Mouse (Mus musculus): Measurements from ENCODE around the gene Tpcn2. TPM values are rescaled to one million over a fixed set of nuclear protein-coding genes. Genes with fewer than 3 reads are reported as not detected.

Tpcn2 gene
- polyA plus RNA-seq, 1 experiment from 2014 or later: 2.3 TPM

- TF ChIP-seq CTCF (IDR thresholded peaks at IDR 0.05; ENCODE audit: low read depth) (no peak), EP300 (IDR thresholded peaks at IDR 0.05; ENCODE audit: low read depth) (no peak)
- no peak overlapping the region for H3K4me2 ChIP-seq (ENCODE audit: low read depth, low read length)
- H3K27me3 ChIP-seq (ENCODE audit: insufficient read depth, low read length): no peaks in the 10 kb centered on the region
- WGBS (ENCODE audit: insufficient replicate concordance): 43% methylated on average over 3 of the region's 3 CpGs
- H3K9me3 ChIP-seq (ENCODE audit: low read length): no peaks in the 10 kb centered on the region
- no peaks in the 10 kb centered on the region for H3K4me1 ChIP-seq (ENCODE audit: insufficient read depth)
- no peak overlapping the region for H3K27ac ChIP-seq (ENCODE audit: low read depth)
- no peaks in the 10 kb centered on the region for H3K36me3 ChIP-seq (replicated peaks; ENCODE audit: insufficient read depth, low read length)
- H3K4me3 ChIP-seq (ENCODE audit: low read depth, low read length): no peak overlapping the region
- no peak overlapping the region for H3K9ac ChIP-seq (replicated peaks)
- DNase-seq (no peak), ATAC-seq (no peak)
These were observed 35.7 kb upstream of the Tpcn2 start for GRCm38 (mm10) chr7:145319481-145319880.

GRCm38 (mm10) chr7:145317522-145317921 is 33.7 kb upstream of the Tpcn2 start:
- no peak overlapping the region for H3K9ac ChIP-seq (replicated peaks)
- H3K4me2 ChIP-seq (ENCODE audit: low read depth, low read length): no peak overlapping the region
- ATAC-seq: no peak
- no peak for TF ChIP-seq CTCF (IDR thresholded peaks at IDR 0.05; ENCODE audit: low read depth)
- no peaks in the 10 kb centered on the region for H3K36me3 ChIP-seq (replicated peaks; ENCODE audit: insufficient read depth, low read length)
- H3K27ac ChIP-seq (ENCODE audit: low read depth): no peak overlapping the region
- no peak overlapping the region for H3K4me3 ChIP-seq (ENCODE audit: low read depth, low read length)
- H3K9me3 ChIP-seq (ENCODE audit: low read length): no peaks in the 10 kb centered on the region
- H3K27me3 ChIP-seq (ENCODE audit: insufficient read depth, low read length): no peaks in the 10 kb centered on the region
- no peak for DNase-seq
- no peaks in the 10 kb centered on the region for H3K4me1 ChIP-seq (ENCODE audit: insufficient read depth)
- WGBS (ENCODE audit: insufficient replicate concordance): 49% methylated on average over 4 of the region's 4 CpGs

GRCm38 (mm10) chr7:145314785-145315411 is 31.1 kb upstream of the Tpcn2 start, which contains the start of gene Mrgprd:
Gene Mrgprd (plus strand): TSS chr7:145314835.
- no peaks in the 10 kb centered on the region for H3K36me3 ChIP-seq (replicated peaks; ENCODE audit: insufficient read depth, low read length)
- H3K4me3 ChIP-seq (ENCODE audit: low read depth, low read length): no peak within 1 kb of the TSS
- no peaks in the 10 kb centered on the region for H3K9me3 ChIP-seq (ENCODE audit: low read length)
- TF ChIP-seq EP300 (IDR thresholded peaks at IDR 0.05; ENCODE audit: low read depth): no peak
- TF ChIP-seq CTCF (IDR thresholded peaks at IDR 0.05; ENCODE audit: low read depth): no peak
- H3K4me1 ChIP-seq (ENCODE audit: insufficient read depth): no peaks in the 10 kb centered on the region
- ATAC-seq (no peak), DNase-seq (no peak)
- no peaks in the 10 kb centered on the region for H3K27me3 ChIP-seq (ENCODE audit: insufficient read depth, low read length)
- WGBS (ENCODE audit: insufficient replicate concordance): 84% methylated on average over 6 of the region's 6 CpGs
- H3K9ac ChIP-seq (replicated peaks): no peak within 1 kb of the TSS
- no peak within 1 kb of the TSS for H3K4me2 ChIP-seq (ENCODE audit: low read depth, low read length)
- H3K27ac ChIP-seq (ENCODE audit: low read depth): no peak within 1 kb of the TSS

DNA sequence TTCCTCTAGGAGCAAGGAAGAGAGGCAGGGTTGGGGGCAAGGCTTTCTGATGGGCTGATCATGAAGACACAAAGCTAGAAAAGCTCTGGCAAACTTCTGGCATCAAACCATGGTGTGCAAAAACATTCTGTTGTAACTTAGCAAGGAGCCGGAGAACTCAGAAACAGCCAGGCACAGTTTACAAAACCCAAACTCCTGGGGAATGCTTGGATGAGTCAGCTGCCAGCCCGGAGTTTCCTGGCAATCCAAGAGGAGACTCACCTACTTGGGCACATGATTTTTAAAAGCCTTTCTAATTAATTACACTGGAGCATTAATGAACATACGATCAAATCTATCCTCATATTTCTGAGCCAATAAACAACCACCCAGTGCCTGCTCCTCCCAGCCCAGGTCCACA is 28.3 kb upstream of the Tpcn2 start:
- Histone ChIP-seq H3K27ac (ENCODE audit: low read depth) (no peak overlapping the region), H3K27me3 (ENCODE audit: insufficient read depth, low read length) (no peaks in the 10 kb centered on the region), H3K36me3 (replicated peaks; ENCODE audit: insufficient read depth, low read length) (no peaks in the 10 kb centered on the region), H3K4me2 (ENCODE audit: low read depth, low read length) (no peak overlapping the region), H3K4me1 (ENCODE audit: insufficient read depth) (no peaks in the 10 kb centered on the region), H3K4me3 (ENCODE audit: low read depth, low read length) (no peak overlapping the region), H3K9me3 (ENCODE audit: low read length) (no peaks in the 10 kb centered on the region), H3K9ac (replicated peaks) (no peak overlapping the region)
- 60% methylated on average over 3 of the region's 3 CpGs for WGBS (ENCODE audit: insufficient replicate concordance)
- ATAC-seq: no peak
- no peak for DNase-seq
- no peak for TF ChIP-seq CTCF (IDR thresholded peaks at IDR 0.05; ENCODE audit: low read depth)
- TF ChIP-seq EP300 (IDR thresholded peaks at IDR 0.05; ENCODE audit: low read depth): no peak

DNA sequence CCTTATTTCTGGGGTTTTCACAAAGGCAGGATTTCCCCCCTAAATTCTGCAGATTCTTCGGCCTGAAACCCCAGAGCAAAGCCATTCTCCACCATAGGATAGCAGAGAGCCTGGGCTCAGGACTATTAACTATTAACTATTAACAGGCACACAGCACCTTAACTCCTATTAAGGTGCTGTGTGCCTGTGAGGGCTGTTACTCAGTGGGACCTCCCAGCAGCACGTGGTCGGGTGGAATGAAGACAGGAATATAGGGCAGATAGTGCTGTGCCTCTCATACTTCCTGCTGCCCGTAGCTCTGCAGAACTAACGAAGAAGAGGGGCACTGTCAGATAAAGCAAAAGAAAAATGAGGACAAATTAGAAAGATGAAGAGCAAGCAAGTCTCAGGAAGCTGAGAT is 26.7 kb upstream of the Tpcn2 start:
- no peak for ATAC-seq
- no peak for DNase-seq
- WGBS (ENCODE audit: insufficient replicate concordance): 36% methylated on average over 5 of the region's 5 CpGs

DNA sequence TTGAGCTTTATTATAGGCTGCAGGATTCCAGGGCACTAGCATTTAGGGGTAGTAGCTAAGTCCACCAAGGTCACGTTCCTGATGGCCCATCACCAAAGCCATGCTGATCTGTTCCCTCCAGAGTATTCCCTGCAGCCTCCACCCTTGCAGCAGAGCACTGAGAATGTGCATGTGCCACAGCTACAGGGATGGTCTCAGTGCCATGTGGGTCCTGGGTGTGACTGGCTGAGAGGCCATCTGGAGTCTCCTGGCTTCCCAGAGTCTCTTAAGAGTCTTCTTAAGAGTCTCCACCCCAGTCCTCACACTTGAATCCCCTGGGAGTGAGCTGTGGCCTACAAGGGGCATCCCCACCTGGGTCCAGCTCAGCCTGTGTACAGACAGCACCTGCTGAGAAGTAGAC is 26.1 kb upstream of the Tpcn2 start:
- ATAC-seq (no peak), DNase-seq (no peak)
- H3K4me3 ChIP-seq (ENCODE audit: low read depth, low read length): no peak overlapping the region
- no peak overlapping the region for H3K4me2 ChIP-seq (ENCODE audit: low read depth, low read length)
- 52% methylated on average over 1 of the region's 1 CpGs for WGBS (ENCODE audit: insufficient replicate concordance)
- H3K4me1 ChIP-seq (ENCODE audit: insufficient read depth): no peaks in the 10 kb centered on the region
- H3K27ac ChIP-seq (ENCODE audit: low read depth): no peak overlapping the region
- H3K27me3 ChIP-seq (ENCODE audit: insufficient read depth, low read length): no peaks in the 10 kb centered on the region
- H3K36me3 ChIP-seq (replicated peaks; ENCODE audit: insufficient read depth, low read length): no peaks in the 10 kb centered on the region
- TF ChIP-seq CTCF (IDR thresholded peaks at IDR 0.05; ENCODE audit: low read depth): no peak
- no peak for TF ChIP-seq EP300 (IDR thresholded peaks at IDR 0.05; ENCODE audit: low read depth)
- H3K9me3 ChIP-seq (ENCODE audit: low read length): no peaks in the 10 kb centered on the region
- no peak overlapping the region for H3K9ac ChIP-seq (replicated peaks)

More for the DNA sequence above, 26.7 kb upstream of the Tpcn2 start:
- Histone ChIP-seq H3K9me3 (ENCODE audit: low read length) (no peaks in the 10 kb centered on the region), H3K27ac (ENCODE audit: low read depth) (no peak overlapping the region), H3K4me1 (ENCODE audit: insufficient read depth) (no peaks in the 10 kb centered on the region), H3K4me3 (ENCODE audit: low read depth, low read length) (no peak overlapping the region), H3K4me2 (ENCODE audit: low read depth, low read length) (no peak overlapping the region), H3K36me3 (replicated peaks; ENCODE audit: insufficient read depth, low read length) (no peaks in the 10 kb centered on the region), H3K27me3 (ENCODE audit: insufficient read depth, low read length) (no peaks in the 10 kb centered on the region), H3K9ac (replicated peaks) (no peak overlapping the region)
- TF ChIP-seq CTCF (IDR thresholded peaks at IDR 0.05; ENCODE audit: low read depth): no peak
- TF ChIP-seq EP300 (IDR thresholded peaks at IDR 0.05; ENCODE audit: low read depth): no peak

- no peak overlapping the region for H3K9ac ChIP-seq (replicated peaks)
- H3K4me3 ChIP-seq (ENCODE audit: low read depth, low read length): no peak overlapping the region
- ATAC-seq (no peak), DNase-seq (no peak)
- H3K9me3 ChIP-seq (ENCODE audit: low read length): no peaks in the 10 kb centered on the region
- no peaks in the 10 kb centered on the region for H3K27me3 ChIP-seq (ENCODE audit: insufficient read depth, low read length)
- H3K36me3 ChIP-seq (replicated peaks; ENCODE audit: insufficient read depth, low read length): no peaks in the 10 kb centered on the region
- H3K4me1 ChIP-seq (ENCODE audit: insufficient read depth): no peaks in the 10 kb centered on the region
- TF ChIP-seq EP300 (IDR thresholded peaks at IDR 0.05; ENCODE audit: low read depth) (no peak), CTCF (IDR thresholded peaks at IDR 0.05; ENCODE audit: low read depth) (no peak)
- no peak overlapping the region for H3K27ac ChIP-seq (ENCODE audit: low read depth)
- no peak overlapping the region for H3K4me2 ChIP-seq (ENCODE audit: low read depth, low read length)
- 63% methylated on average over 4 of the region's 4 CpGs for WGBS (ENCODE audit: insufficient replicate concordance)
These were observed 25.1 kb upstream of the Tpcn2 start for GRCm38 (mm10) chr7:145308866-145309265.

Data from liver, postnatal 0 days (tissue).